Mouse (Mus musculus) lung, embryonic 16.5 days (tissue): Measurements from ENCODE around the gene Mllt11. TPM values are rescaled to one million over a fixed set of nuclear protein-coding genes. Genes with fewer than 3 reads are reported as not detected.

Experiments used
- ATAC-seq: fragments of 200-750 bp; cut with Nextera tagmentation; 2 replicates; pipeline ENCODE4 v1.8.0; 2017; ENCODE audit warnings: low read depth, mild to moderate bottlenecking, moderate library complexity
- H3K27ac ChIP-seq: fragments of 300-500 bp; sonication (generic); 2 replicates; pipeline ENCODE4 v1.5.1; 2014; ENCODE audit warnings: mild to moderate bottlenecking, control low read depth, low read length
- H3K27me3 ChIP-seq: fragments of 300-500 bp; sonication (generic); 2 replicates; pipeline ENCODE4 v1.6.1; 2014; ENCODE audit warnings: low read depth, low read length, mixed read lengths; ENCODE audit not compliant: control insufficient read depth, insufficient read depth
- H3K36me3 ChIP-seq: fragments of 300-500 bp; sonication (generic); 2 replicates; pipeline ENCODE4 v1.6.1; 2014; ENCODE audit warnings: low read length; ENCODE audit not compliant: control insufficient read depth, insufficient read depth
- H3K4me1 ChIP-seq: fragments of 300-500 bp; sonication (generic); replicated peaks from 2 replicates; pipeline ENCODE4 v1.6.1; 2014; ENCODE audit warnings: low read length, mixed read lengths; ENCODE audit not compliant: control insufficient read depth, insufficient read depth
- H3K4me2 ChIP-seq: fragments of 300-500 bp; sonication (generic); 2 replicates; pipeline ENCODE4 v1.6.1; 2014; ENCODE audit warnings: low read depth, low read length, control low read depth
- H3K4me3 ChIP-seq: fragments of 300-500 bp; sonication (generic); 2 replicates; pipeline ENCODE4 v1.5.1; 2014; ENCODE audit warnings: mild to moderate bottlenecking, low read length, control low read depth
- H3K9ac ChIP-seq: fragments of 300-500 bp; sonication (generic); 2 replicates; pipeline ENCODE4 v1.6.1; 2014; ENCODE audit warnings: low read length, control low read depth
- H3K9me3 ChIP-seq: fragments of 300-500 bp; sonication (generic); 2 replicates; pipeline ENCODE4 v1.6.1; 2016; ENCODE audit warnings: low read length; ENCODE audit not compliant: control insufficient read depth
- WGBS: fragments of 180-500 bp; shearing (Covaris S2); extraction: QIAGEN DNeasy Blood & Tissue Kit; methylation state at CpG from one replicate; pipeline ENCODE4 v1.1.7; 2014; 5-methylcytosine and 5-hydroxymethylcytosine counted together
- polyA plus RNA-seq: library from polyadenylated mRNA; unstranded; fragments of >200 nt; fragmentation: Nextera tagmentation; extraction: Ambion mirVana; gene quantifications from 2 replicates; pipeline ENCODE4 v1.2.1, GENCODE M21; 2015

Gene Mllt11
- polyA plus RNA-seq, 1 experiment from 2014 or later: 12.0 TPM

- H3K4me3 ChIP-seq: no peak overlapping the region
- H3K27me3 ChIP-seq: no peaks in the 10 kb centered on the region
- H3K36me3 ChIP-seq: peaks cover 9% of the 10 kb centered on the region
- H3K9ac ChIP-seq: 0 out of 2 replicates have a peak overlapping the region, but pooled peaks have one; percentile 21
- H3K27ac ChIP-seq: peak overlapping the region; percentile 78; the same call in 1 of the 2 replicates
- H3K9me3 ChIP-seq: no peaks in the 10 kb centered on the region
- no peaks in the 10 kb centered on the region for H3K4me1 ChIP-seq
- H3K4me2 ChIP-seq: peak overlapping the region; percentile 38
- no peak; the same call in 1 of the 2 replicates for ATAC-seq
- WGBS: 57% methylated on average over 5 of the region's 5 CpGs
Measured at GRCm38 (mm10) chr3:95250361-95250760, 18.4 kb upstream of the Mllt11 start.

GRCm38 (mm10) chr3:95247660-95248336 is 15.8 kb upstream of the Mllt11 start:
- Histone ChIP-seq H3K4me1 (no peaks in the 10 kb centered on the region), H3K9me3 (no peaks in the 10 kb centered on the region), H3K9ac (no peak overlapping the region), H3K27me3 (no peaks in the 10 kb centered on the region), H3K4me2 (no peak overlapping the region), H3K27ac (no peak overlapping the region), H3K36me3 (peaks cover 6% of the 10 kb centered on the region; the same call in 1 of the 2 replicates), H3K4me3 (no peak overlapping the region)
- WGBS: 61% methylated on average over 1 of the region's 1 CpGs
- no peak for ATAC-seq

- Histone ChIP-seq H3K36me3 (peaks cover 6% of the 10 kb centered on the region; the same call in 1 of the 2 replicates), H3K9ac (no peak overlapping the region), H3K4me2 (no peak overlapping the region), H3K9me3 (no peaks in the 10 kb centered on the region), H3K4me1 (no peaks in the 10 kb centered on the region), H3K27me3 (no peaks in the 10 kb centered on the region), H3K27ac (no peak overlapping the region), H3K4me3 (no peak overlapping the region)
- WGBS: 71% methylated on average over 5 of the region's 5 CpGs
- ATAC-seq: peak; percentile 64
Measured at GRCm38 (mm10) chr3:95246465-95247231, 14.7 kb upstream of the Mllt11 start.

GRCm38 (mm10) chr3:95243086-95243485 is 11.1 kb upstream of the Mllt11 start:
- H3K4me2 ChIP-seq: no peak overlapping the region
- H3K36me3 ChIP-seq: peaks cover 10% of the 10 kb centered on the region
- H3K9me3 ChIP-seq: no peaks in the 10 kb centered on the region
- no peaks in the 10 kb centered on the region for H3K27me3 ChIP-seq
- no peak for ATAC-seq
- 71% methylated on average over 2 of the region's 2 CpGs for WGBS
- H3K9ac ChIP-seq: no peak overlapping the region
- no peak overlapping the region for H3K27ac ChIP-seq
- no peak overlapping the region for H3K4me3 ChIP-seq
- peaks cover 5% of the 10 kb centered on the region for H3K4me1 ChIP-seq

GRCm38 (mm10) chr3:95241498-95241897 is 9.5 kb upstream of the Mllt11 start, which contains the start of gene Gm128:
TSS of gene Gm128 (minus strand) at chr3:95241598.
- ATAC-seq: no peak
- no peak within 1 kb of the TSS for H3K4me3 ChIP-seq
- no peaks in the 10 kb centered on the region for H3K27me3 ChIP-seq
- WGBS: 80% methylated on average over 7 of the region's 7 CpGs
- peak within 1 kb of the TSS; percentile 39; the same call in 1 of the 2 replicates for H3K9ac ChIP-seq
- H3K36me3 ChIP-seq: peaks cover 17% of the 10 kb centered on the region
- H3K4me1 ChIP-seq: peaks cover 5% of the 10 kb centered on the region
- no peak within 1 kb of the TSS for H3K27ac ChIP-seq
- H3K9me3 ChIP-seq: no peaks in the 10 kb centered on the region
- H3K4me2 ChIP-seq: peak within 1 kb of the TSS; percentile 24; the same call in 1 of the 2 replicates

- H3K9ac ChIP-seq: peak overlapping the region; percentile 39; the same call in 1 of the 2 replicates
- H3K36me3 ChIP-seq: peaks cover 20% of the 10 kb centered on the region
- H3K4me2 ChIP-seq: peak overlapping the region; percentile 24; the same call in 1 of the 2 replicates
- H3K4me1 ChIP-seq: peaks cover 5% of the 10 kb centered on the region
- 25% methylated on average over 17 of the region's 17 CpGs for WGBS
- no peaks in the 10 kb centered on the region for H3K27me3 ChIP-seq
- H3K4me3 ChIP-seq: no peak overlapping the region
- ATAC-seq: peak; percentile 76
- H3K9me3 ChIP-seq: no peaks in the 10 kb centered on the region
- H3K27ac ChIP-seq: no peak overlapping the region
Measured at GRCm38 (mm10) chr3:95240900-95241299, 8.9 kb upstream of the Mllt11 start.

GRCm38 (mm10) chr3:95239971-95240370 is 8.0 kb upstream of the Mllt11 start:
- H3K4me1 ChIP-seq: peaks cover 5% of the 10 kb centered on the region
- no peak overlapping the region for H3K27ac ChIP-seq
- no peak for ATAC-seq
- 77% methylated on average over 12 of the region's 12 CpGs for WGBS
- no peak overlapping the region for H3K9ac ChIP-seq
- no peak overlapping the region for H3K4me3 ChIP-seq
- no peaks in the 10 kb centered on the region for H3K9me3 ChIP-seq
- peaks cover 20% of the 10 kb centered on the region for H3K36me3 ChIP-seq
- no peak overlapping the region for H3K4me2 ChIP-seq
- no peaks in the 10 kb centered on the region for H3K27me3 ChIP-seq

GRCm38 (mm10) chr3:95239022-95239421 is 7.1 kb upstream of the Mllt11 start:
- Histone ChIP-seq H3K27ac (no peak overlapping the region), H3K9ac (no peak overlapping the region), H3K4me3 (no peak overlapping the region), H3K4me1 (peaks cover 5% of the 10 kb centered on the region), H3K27me3 (no peaks in the 10 kb centered on the region), H3K4me2 (no peak overlapping the region), H3K36me3 (peaks cover 28% of the 10 kb centered on the region), H3K9me3 (no peaks in the 10 kb centered on the region)
- no peak for ATAC-seq
- 80% methylated on average over 6 of the region's 6 CpGs for WGBS

- H3K9me3 ChIP-seq: no peaks in the 10 kb centered on the region
- WGBS: 72% methylated on average over 8 of the region's 8 CpGs
- no peak overlapping the region for H3K4me2 ChIP-seq
- no peaks in the 10 kb centered on the region for H3K27me3 ChIP-seq
- no peak overlapping the region for H3K9ac ChIP-seq
- ATAC-seq: no peak
- peaks cover 5% of the 10 kb centered on the region for H3K4me1 ChIP-seq
- H3K36me3 ChIP-seq: peaks cover 42% of the 10 kb centered on the region
- no peak overlapping the region for H3K27ac ChIP-seq
- no peak overlapping the region for H3K4me3 ChIP-seq
Measured at GRCm38 (mm10) chr3:95237541-95238099, 5.6 kb upstream of the Mllt11 start.
